Mouse (Mus musculus) heart, adult 2 months (tissue): ENCODE results near the gene Nxpe2. TPM values are rescaled to one million over a fixed set of nuclear protein-coding genes. Genes with fewer than 3 reads are reported as not detected.

ENCODE experiments used
- DNase-seq, 2 experiments: peaks; one replicate each; pipeline ENCODE4 v3.0.0; 2021
- H3K27ac ChIP-seq: fragments of 200-600 bp; 2 replicates; pipeline ENCODE4 v1.8.1; 2022
- H3K27me3 ChIP-seq: fragments of 200-500 bp; 2 replicates; pipeline ENCODE4 v1.6.1; 2012; ENCODE audit warnings: mild to moderate bottlenecking, low read length, inconsistent platforms, mixed read lengths; ENCODE audit not compliant: control insufficient read depth, insufficient read depth
- H3K36me3 ChIP-seq: fragments of 200-500 bp; 2 replicates; pipeline ENCODE4 v1.6.1; 2012; ENCODE audit warnings: low read length, inconsistent platforms; ENCODE audit not compliant: control insufficient read depth, insufficient read depth
- H3K4me1 ChIP-seq: fragments of 200-500 bp; 2 replicates; pipeline ENCODE4 v1.6.1; 2011; ENCODE audit warnings: low read length; ENCODE audit not compliant: control insufficient read depth, insufficient read depth
- H3K4me3 ChIP-seq: fragments of 200-600 bp; 2 replicates; pipeline ENCODE4 v1.8.1; 2022
- H3K79me2 ChIP-seq: fragments of 200-500 bp; replicated peaks from 2 replicates; pipeline ENCODE4 v1.6.1; 2012; ENCODE audit warnings: mild to moderate bottlenecking, inconsistent platforms, low read length, moderate library complexity, mixed read lengths; ENCODE audit not compliant: control insufficient read depth, insufficient read depth
- H3K9ac ChIP-seq: fragments of 200-500 bp; 2 replicates; pipeline ENCODE4 v1.6.1; 2012; ENCODE audit warnings: low read depth, mild to moderate bottlenecking, control low read depth, inconsistent platforms, low read length, mixed read lengths
- CTCF ChIP-seq: fragments of 200-600 bp; IDR thresholded peaks from 2 replicates; pipeline ENCODE4 v1.8.1; 2022; ENCODE audit warnings: antibody characterized with exemption, mild to moderate bottlenecking, moderate library complexity
- EP300 ChIP-seq: fragments of 200-500 bp; IDR thresholded peaks from 2 replicates; pipeline ENCODE4 v1.6.1; 2011; ENCODE audit warnings: low read depth, low read length, control low read depth; ENCODE audit not compliant: insufficient read depth
- POLR2A ChIP-seq: fragments of 200-500 bp; IDR thresholded peaks from 2 replicates; pipeline ENCODE4 v1.6.1; 2011; ENCODE audit warnings: mild to moderate bottlenecking, low read depth, low read length, control low read depth; ENCODE audit not compliant: insufficient read depth
- WGBS: fragments of 180-500 bp; shearing (Covaris S2); methylation state at CpG from one replicate; pipeline ENCODE4 v1.1.7; 2018; 5-methylcytosine and 5-hydroxymethylcytosine counted together
- intact Hi-C: fragments of 180-260 bp; cut with DNase I; formaldehyde crosslinking; loops from one replicate; pipeline ENCODE4 v1.15.1; 2025
- polyA plus RNA-seq: library from polyadenylated mRNA; depleted of rRNA; stranded (reverse); fragments of >200 nt; gene quantifications from 2 replicates; pipeline ENCODE4 v1.2.3, GENCODE M21; 2012
- total RNA-seq, 2 experiments: library from RNA; stranded (reverse); gene quantifications; 2 replicates each; pipeline ENCODE4 v1.2.3; 2021

Gene Nxpe2
- total and polyA plus RNA-seq, 3 experiments, result 1.8 to 2.1 (median 1.9) TPM

GRCm38 (mm10) chr9:48345456-48345855 lies 7.8 kb downstream of the Nxpe2 start:
- intact Hi-C loops, result no loop called here
- WGBS, result 84% methylated on average over 9 of the region's 9 CpGs
- DNase-seq, result no peak
- no peak for TF ChIP-seq POLR2A
- Histone ChIP-seq H3K79me2 (no peaks in the 10 kb centered on the region; the same call in 1 of the 2 replicates), H3K4me3 (no peak overlapping the region), H3K36me3 (peaks cover 13% of the 10 kb centered on the region), H3K27ac (no peak overlapping the region), H3K9ac (no peak overlapping the region), H3K27me3 (no peaks in the 10 kb centered on the region), H3K4me1 (peaks cover 13% of the 10 kb centered on the region)

GRCm38 (mm10) chr9:48340708-48341380 lies 12.4 kb downstream of the Nxpe2 start:
- WGBS, result 40% methylated on average over 10 of the region's 10 CpGs
- TF ChIP-seq EP300, result no peak
- no peak for TF ChIP-seq POLR2A
- no peak for TF ChIP-seq CTCF
- H3K79me2 ChIP-seq, result no peaks in the 10 kb centered on the region; the same call in 1 of the 2 replicates
- peaks cover 12% of the 10 kb centered on the region for H3K36me3 ChIP-seq
- no peak overlapping the region for H3K4me3 ChIP-seq
- H3K27me3 ChIP-seq, result no peaks in the 10 kb centered on the region
- no peak overlapping the region for H3K9ac ChIP-seq
- peak overlapping the region; percentile 68 for H3K27ac ChIP-seq
- intact Hi-C loops, result no loop called here
- no peak for DNase-seq
- H3K4me1 ChIP-seq, result peaks cover 8% of the 10 kb centered on the region

GRCm38 (mm10) chr9:48339563-48339962 lies 13.7 kb downstream of the Nxpe2 start:
- H3K27ac ChIP-seq, result peak overlapping the region; percentile 68
- 35% methylated on average over 5 of the region's 5 CpGs for WGBS
- H3K4me3 ChIP-seq, result 0 out of 2 replicates have a peak overlapping the region, but pooled peaks have one; percentile 15
- peaks cover 8% of the 10 kb centered on the region for H3K4me1 ChIP-seq
- H3K79me2 ChIP-seq, result no peaks in the 10 kb centered on the region; the same call in 1 of the 2 replicates
- TF ChIP-seq EP300 (no peak), CTCF (no peak), POLR2A (no peak)
- no peaks in the 10 kb centered on the region for H3K27me3 ChIP-seq
- intact Hi-C loops, result loop anchor here (2.0 kb wide), 1 partner anchor 13 kb away; the partner anchor contains the start of gene Nxpe2
- peaks cover 12% of the 10 kb centered on the region for H3K36me3 ChIP-seq
- no peak overlapping the region for H3K9ac ChIP-seq
- no peak for DNase-seq

- H3K9ac ChIP-seq, result no peak overlapping the region
- peaks cover 8% of the 10 kb centered on the region for H3K4me1 ChIP-seq
- H3K79me2 ChIP-seq, result no peaks in the 10 kb centered on the region; the same call in 1 of the 2 replicates
- peak overlapping the region; percentile 68 for H3K27ac ChIP-seq
- peaks cover 12% of the 10 kb centered on the region for H3K36me3 ChIP-seq
- DNase-seq, result no peak
- 31% methylated on average over 4 of the region's 4 CpGs for WGBS
- TF ChIP-seq CTCF (no peak), POLR2A (no peak), EP300 (no peak)
- intact Hi-C loops, result loop anchor here (2.0 kb wide), 1 partner anchor 14 kb away; the partner anchor contains the start of gene Nxpe2
- no peak overlapping the region for H3K4me3 ChIP-seq
- H3K27me3 ChIP-seq, result no peaks in the 10 kb centered on the region
These were observed 14.3 kb downstream of the Nxpe2 start for GRCm38 (mm10) chr9:48338783-48339455.

GRCm38 (mm10) chr9:48329597-48329996 lies 23.7 kb downstream of the Nxpe2 start:
- intact Hi-C loops, result no loop called here
- TF ChIP-seq POLR2A, result no peak
- no peak for TF ChIP-seq CTCF
- no peak for TF ChIP-seq EP300
- H3K36me3 ChIP-seq, result peaks cover 18% of the 10 kb centered on the region
- 89% methylated on average over 7 of the region's 7 CpGs for WGBS
- no peaks in the 10 kb centered on the region for H3K27me3 ChIP-seq
- H3K79me2 ChIP-seq, result no peaks in the 10 kb centered on the region
- H3K4me1 ChIP-seq, result peaks cover 6% of the 10 kb centered on the region
- H3K4me3 ChIP-seq, result no peak overlapping the region
- no peak for DNase-seq
- H3K27ac ChIP-seq, result no peak overlapping the region
- no peak overlapping the region for H3K9ac ChIP-seq

- peak overlapping the region; percentile 22; the same call in 1 of the 2 replicates for H3K9ac ChIP-seq
- DNase-seq, result peak; percentile 40 to 51
- H3K4me1 ChIP-seq, result peaks cover 3% of the 10 kb centered on the region
- peak overlapping the region; percentile 26; the same call in 1 of the 2 replicates for H3K4me3 ChIP-seq
- WGBS, result 48% methylated on average over 9 of the region's 9 CpGs
- H3K79me2 ChIP-seq, result no peaks in the 10 kb centered on the region
- no peaks in the 10 kb centered on the region for H3K27me3 ChIP-seq
- TF ChIP-seq CTCF (no peak), POLR2A (peak; percentile 68; the same call in 1 of the 2 replicates), EP300 (peak; percentile 66)
- intact Hi-C loops, result no loop called here
- H3K27ac ChIP-seq, result peak overlapping the region; percentile 77
- peaks cover 26% of the 10 kb centered on the region for H3K36me3 ChIP-seq
These were observed 26.9 kb downstream of the Nxpe2 start for GRCm38 (mm10) chr9:48326338-48326737.
